ENCODE assay signal across 8 mouse cellular contexts in the genomic region with DNA sequence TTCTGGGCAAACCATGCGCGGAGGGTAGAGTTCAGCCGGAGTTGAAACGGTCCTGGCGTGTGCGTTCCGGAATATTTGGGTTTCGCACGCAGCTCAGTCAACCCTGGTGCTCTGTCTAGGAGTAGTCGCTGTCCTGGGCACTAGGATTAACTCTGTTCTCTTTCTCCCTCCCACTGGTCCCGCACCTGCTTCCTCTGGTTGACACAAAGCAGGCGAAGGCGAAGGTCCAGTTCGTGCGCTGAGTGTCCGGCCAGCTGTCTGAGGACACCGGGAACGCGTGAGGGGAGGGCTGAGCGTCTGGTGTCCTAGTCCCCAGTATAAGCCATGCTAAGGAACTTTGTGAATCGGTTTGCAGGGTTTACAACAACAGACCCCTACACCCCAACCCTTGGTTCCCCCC. TPM values are rescaled to one million over a fixed set of nuclear protein-coding genes. Genes with fewer than 3 reads are reported as not detected.
DNase-seq lines count a peak whose midpoint lies in the region; ATAC-seq and TF ChIP-seq lines count a peak whose summit lies in the region.

No protein-coding gene starts in this region.

- under 1% methylated on average over 21 of the region's 21 CpGs for WGBS in forebrain, postnatal 0 days
- 2% methylated on average over 21 of the region's 21 CpGs for WGBS in liver, embryonic 13.5 days (ENCODE audit: insufficient replicate concordance)

- peaks cover 83% of the 10 kb centered on the region for H3K27me3 ChIP-seq in forebrain, postnatal 0 days (ENCODE audit: insufficient read depth, low read length)
- peaks cover 82% of the 10 kb centered on the region for H3K27me3 ChIP-seq in liver, embryonic 13.5 days

- peak; percentile 86 for DNase-seq in heart, adult 11 months
- DNase-seq in heart, adult 8-10 months (ENCODE audit: low spot score): no peak
- peak; percentile 31 for DNase-seq in R1 (ENCODE audit: low read depth, low spot score)
- DNase-seq in forebrain, postnatal 0 days: peak; percentile 38
- DNase-seq in liver, embryonic 13.5 days: no peak
- no peak for DNase-seq in urinary bladder, postnatal 4 days (ENCODE audit: low spot score in 2 of 2)
- no peak for DNase-seq in thymus, postnatal 25 days

- no peaks in the 10 kb centered on the region for H3K9me3 ChIP-seq in forebrain, postnatal 0 days (ENCODE audit: low read length)
- no peaks in the 10 kb centered on the region for H3K9me3 ChIP-seq in liver, embryonic 13.5 days (replicated peaks)

- H3K4me2 ChIP-seq in forebrain, postnatal 0 days (ENCODE audit: low read depth): peak overlapping the region; percentile 19
- H3K4me2 ChIP-seq in liver, embryonic 13.5 days: peak overlapping the region; percentile 2; the same call in 1 of the 2 replicates

- H3K4me1 ChIP-seq in forebrain, postnatal 0 days (ENCODE audit: insufficient read depth): no peaks in the 10 kb centered on the region; the same call in 1 of the 2 replicates
- no peaks in the 10 kb centered on the region for H3K4me1 ChIP-seq in liver, embryonic 13.5 days (replicated peaks)

- no peaks in the 10 kb centered on the region for H3K36me3 ChIP-seq in forebrain, postnatal 0 days (ENCODE audit: insufficient read depth)
- no peaks in the 10 kb centered on the region for H3K36me3 ChIP-seq in liver, embryonic 13.5 days

- TF ChIP-seq CTCF in forebrain, postnatal 0 days (IDR thresholded peaks at IDR 0.05; ENCODE audit: low read depth): no peak

- H3K9ac ChIP-seq in forebrain, postnatal 0 days: no peak overlapping the region
- no peak overlapping the region for H3K9ac ChIP-seq in liver, embryonic 13.5 days

- H3K27ac ChIP-seq in forebrain, postnatal 0 days (ENCODE audit: low read depth, low read length): no peak overlapping the region
- H3K27ac ChIP-seq in liver, embryonic 13.5 days: no peak overlapping the region

- ATAC-seq in forebrain, postnatal 0 days: peak; percentile 60
- ATAC-seq in liver, embryonic 13.5 days (ENCODE audit: low read depth): no peak
- no peak for ATAC-seq in erythroblast, adult 5-6 weeks (replicated peaks; ENCODE audit: low FRiP score, poor library complexity, severe bottlenecking)

- H3K4me3 ChIP-seq in forebrain, postnatal 0 days (ENCODE audit: low read depth, low read length): no peak overlapping the region; the same call in 1 of the 2 replicates
- H3K4me3 ChIP-seq in liver, embryonic 13.5 days (replicated peaks): no peak overlapping the region

RNA-seq across cellular contexts. Expression of gene Twist1, which starts 10.0 kb away (rescaled TPM):
- 1 to 10 TPM; 1.3 to 2.0 (median 1.5) TPM for total RNA-seq in heart, adult 8-10 months (2022)
- total RNA-seq in forebrain, postnatal 0 days (2014; rRNA removed): 2.5 and 4.1 TPM in 2 replicates
- 0.73 and 0.80 TPM in 2 replicates for polyA plus RNA-seq in forebrain, postnatal 0 days (2015; fragmentation: Nextera tagmentation; extraction: Ambion mirVana)
- polyA plus RNA-seq in liver, embryonic 13.5 days (2015; fragmentation: Nextera tagmentation; extraction: Ambion mirVana): 0.31 and 0.60 TPM in 2 replicates
- not detected in 2 replicates for total RNA-seq in erythroblast, adult 5-6 weeks (2015; ENCODE audit: low replicate concordance)
- total RNA-seq in erythroblast, adult 5-6 weeks (2017; ENCODE audit: low replicate concordance): not detected in 2 replicates

RNA-seq across cellular contexts. Expression of gene Ferd3l, which starts 39.3 kb away (rescaled TPM):
- total RNA-seq in heart, adult 8-10 months (2022): not detected
- 0.48 TPM in 1 of 2 replicates, not detected in the other for total RNA-seq in forebrain, postnatal 0 days (2014; rRNA removed)
- polyA plus RNA-seq in forebrain, postnatal 0 days (2015; fragmentation: Nextera tagmentation; extraction: Ambion mirVana): not detected in 2 replicates
- not detected in 2 replicates for polyA plus RNA-seq in liver, embryonic 13.5 days (2015; fragmentation: Nextera tagmentation; extraction: Ambion mirVana)
- not detected in 2 replicates for total RNA-seq in erythroblast, adult 5-6 weeks (2015; ENCODE audit: low replicate concordance)
- total RNA-seq in erythroblast, adult 5-6 weeks (2017; ENCODE audit: low replicate concordance): not detected in 2 replicates

Comparison
In these comparisons a context has a peak if more than half of its experiments do, and no peak if none do; other contexts are left out.
1. DNase-seq: peak in heart, adult 11 months (single experiment), R1 (single experiment) and forebrain, postnatal 0 days (single experiment); none in heart, adult 8-10 months (single experiment), liver, embryonic 13.5 days (single experiment), urinary bladder, postnatal 4 days (0 of 2) and thymus, postnatal 25 days (single experiment).